Mouse (Mus musculus): ENCODE results near the gene Xpnpep1.

Gene Xpnpep1

GRCm38 (mm10) chr19:53066531-53066930, 26.5 kb upstream of the Xpnpep1 start:
- DNase-seq (ENCODE audit: extremely low spot score, low spot score): no peak

- no peak for DNase-seq (ENCODE audit: extremely low spot score, low spot score)
Measured at GRCm38 (mm10) chr19:53064972-53065361, 25.0 kb upstream of the Xpnpep1 start.

DNA sequence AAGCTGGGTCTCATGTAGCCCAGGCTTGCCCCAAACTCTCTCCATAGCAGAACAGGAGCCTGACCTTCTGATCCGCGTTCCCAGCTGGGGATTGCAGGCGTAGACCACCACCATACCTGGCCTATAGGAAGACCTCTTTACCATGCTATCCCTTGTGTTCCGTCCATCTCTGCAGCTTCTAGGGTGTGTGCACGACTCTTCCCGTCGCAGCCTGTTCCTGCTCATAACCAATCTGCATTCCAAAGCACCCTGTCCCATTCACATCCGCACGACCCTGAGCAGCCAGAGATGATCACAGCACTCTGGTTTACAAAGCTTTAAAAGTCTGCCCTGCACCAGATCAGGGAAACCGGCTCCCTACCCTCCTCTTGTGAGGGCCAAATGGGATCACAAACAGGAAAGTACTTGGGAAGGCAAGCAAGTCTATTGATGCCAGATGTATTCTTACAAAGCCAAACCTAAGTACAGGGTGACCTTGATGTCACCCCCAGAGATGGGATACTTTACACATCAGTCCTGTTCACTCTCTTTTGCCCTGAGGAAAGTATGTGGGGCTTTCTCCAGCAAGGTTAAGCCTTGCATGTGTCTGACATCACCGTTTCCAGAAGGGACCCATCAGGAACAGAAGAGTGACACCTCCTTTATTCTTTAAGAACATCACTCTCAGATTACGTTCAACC, 24.4 kb upstream of the Xpnpep1 start:
- DNase-seq (ENCODE audit: extremely low spot score, low spot score): peak; percentile 43

DNA sequence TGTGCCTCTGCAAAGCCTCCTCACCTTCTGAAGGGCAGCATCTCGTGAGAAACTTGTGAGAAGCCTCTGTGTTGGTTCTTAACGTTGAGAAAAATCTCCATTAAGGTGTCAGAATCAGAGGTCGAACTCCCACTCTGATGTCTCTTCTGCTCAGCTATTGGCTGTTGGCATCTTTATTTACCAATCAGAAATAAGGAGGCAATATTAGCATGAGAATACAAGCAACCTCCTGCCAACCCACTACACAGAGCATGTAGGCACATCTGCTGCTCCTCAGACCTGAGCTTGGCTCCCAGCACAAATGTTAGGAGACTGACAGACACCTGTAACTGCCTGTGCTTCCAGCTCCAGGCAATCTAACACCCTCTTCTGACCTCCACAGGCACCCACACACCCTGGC, 22.0 kb upstream of the Xpnpep1 start:
- no peak for DNase-seq (ENCODE audit: extremely low spot score, low spot score)

GRCm38 (mm10) chr19:53059344-53060111, 19.5 kb upstream of the Xpnpep1 start:
- no peak for DNase-seq (ENCODE audit: extremely low spot score, low spot score)

GRCm38 (mm10) chr19:53058726-53059334, 18.8 kb upstream of the Xpnpep1 start:
- no peak for DNase-seq (ENCODE audit: extremely low spot score, low spot score)

DNA sequence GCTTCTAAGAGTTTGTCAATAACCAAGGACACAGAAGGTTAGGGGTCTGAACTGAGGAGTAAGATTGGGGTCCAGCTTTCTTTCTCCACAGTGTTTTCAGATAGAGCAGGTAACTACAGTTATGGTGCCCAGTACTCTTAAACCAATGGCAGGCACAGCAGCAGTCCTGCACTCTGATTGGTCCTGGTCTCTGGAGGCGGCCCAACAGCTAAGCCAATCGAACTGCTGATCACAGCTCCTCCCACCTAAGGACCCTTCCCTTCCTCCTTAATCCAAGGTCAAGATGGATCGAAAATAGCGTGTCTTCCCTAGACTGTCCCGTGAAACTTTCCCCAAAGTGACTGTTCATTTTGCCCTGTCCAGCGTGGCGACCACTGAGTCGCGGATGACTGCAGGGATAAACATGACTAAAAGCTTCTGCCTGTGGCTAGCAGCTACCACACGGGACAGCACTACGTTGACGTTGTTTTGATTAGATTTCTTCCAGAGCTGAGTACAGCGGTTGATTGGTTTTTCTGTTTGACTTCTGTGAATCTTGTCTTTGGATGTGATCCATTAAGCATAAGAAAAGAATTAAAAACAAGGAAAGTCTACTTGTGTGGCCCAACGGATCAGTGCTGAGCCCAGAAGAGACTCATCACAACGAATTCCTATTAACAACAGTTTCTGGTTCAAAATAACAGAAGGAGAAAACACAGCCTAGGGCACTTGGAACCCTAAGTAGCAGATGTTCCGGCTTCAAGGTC, 18.1 kb upstream of the Xpnpep1 start:
- DNase-seq (ENCODE audit: extremely low spot score, low spot score): no peak

GRCm38 (mm10) chr19:53053355-53053754, 13.3 kb upstream of the Xpnpep1 start:
- no peak for DNase-seq (ENCODE audit: extremely low spot score, low spot score)

DNA sequence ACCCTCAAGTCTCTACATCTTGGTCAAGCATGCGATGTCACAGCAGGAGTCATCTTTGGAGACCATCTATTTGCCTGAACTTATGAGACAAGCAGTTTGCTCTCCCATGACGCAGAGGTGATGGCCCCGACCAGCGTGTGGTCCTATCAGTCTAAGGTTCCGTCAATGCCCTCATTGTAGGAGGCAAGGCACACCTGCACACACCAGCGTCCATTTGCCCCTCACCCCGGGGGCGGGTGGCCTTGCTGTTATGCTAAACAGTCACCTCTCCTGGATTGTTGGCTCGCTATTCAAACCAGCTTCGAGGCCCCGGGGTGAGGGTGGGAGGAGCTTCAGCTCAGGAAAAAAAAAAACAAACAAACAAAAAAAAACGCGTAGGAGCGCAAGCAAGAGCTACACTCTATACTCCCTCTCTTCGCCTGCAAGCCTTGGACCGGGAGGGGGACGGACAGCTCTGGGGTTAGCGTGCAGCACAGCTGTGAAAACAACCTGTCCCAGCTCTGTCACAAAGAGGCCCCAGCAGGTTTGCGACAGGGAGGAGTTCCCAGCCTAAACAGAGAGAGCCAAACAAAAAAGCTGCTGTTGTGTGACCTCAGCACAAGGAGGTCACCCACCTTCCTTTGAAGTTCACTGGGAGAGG, 12.1 kb upstream of the Xpnpep1 start:
- DNase-seq (ENCODE audit: extremely low spot score, low spot score): peak; percentile 64

- peak; percentile 45 for DNase-seq (ENCODE audit: extremely low spot score, low spot score)
Measured at GRCm38 (mm10) chr19:53051288-53051985, 11.4 kb upstream of the Xpnpep1 start.

DNA sequence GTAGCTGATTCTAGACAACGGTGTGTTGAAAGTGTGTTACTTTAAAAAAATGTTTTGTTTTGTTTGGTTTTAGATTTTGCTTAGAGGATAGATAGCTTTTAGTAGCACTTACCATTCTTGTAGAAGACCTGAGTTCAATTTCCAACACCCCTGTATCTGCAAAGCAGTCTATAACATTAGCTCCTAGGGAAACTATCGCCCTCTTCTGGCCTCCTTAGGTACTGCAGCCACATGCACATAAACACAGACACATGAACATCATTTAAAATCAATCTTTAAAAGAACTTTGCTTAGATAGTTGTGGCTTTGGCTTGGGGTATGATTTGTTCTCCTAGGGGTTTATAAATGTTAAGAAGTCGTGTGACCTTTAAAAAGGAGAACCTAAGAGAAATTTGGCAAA, 10.1 kb upstream of the Xpnpep1 start:
- no peak for DNase-seq (ENCODE audit: extremely low spot score, low spot score)

GRCm38 (mm10) chr19:53047208-53047607, 7.2 kb upstream of the Xpnpep1 start:
- DNase-seq (ENCODE audit: extremely low spot score, low spot score): no peak

DNA sequence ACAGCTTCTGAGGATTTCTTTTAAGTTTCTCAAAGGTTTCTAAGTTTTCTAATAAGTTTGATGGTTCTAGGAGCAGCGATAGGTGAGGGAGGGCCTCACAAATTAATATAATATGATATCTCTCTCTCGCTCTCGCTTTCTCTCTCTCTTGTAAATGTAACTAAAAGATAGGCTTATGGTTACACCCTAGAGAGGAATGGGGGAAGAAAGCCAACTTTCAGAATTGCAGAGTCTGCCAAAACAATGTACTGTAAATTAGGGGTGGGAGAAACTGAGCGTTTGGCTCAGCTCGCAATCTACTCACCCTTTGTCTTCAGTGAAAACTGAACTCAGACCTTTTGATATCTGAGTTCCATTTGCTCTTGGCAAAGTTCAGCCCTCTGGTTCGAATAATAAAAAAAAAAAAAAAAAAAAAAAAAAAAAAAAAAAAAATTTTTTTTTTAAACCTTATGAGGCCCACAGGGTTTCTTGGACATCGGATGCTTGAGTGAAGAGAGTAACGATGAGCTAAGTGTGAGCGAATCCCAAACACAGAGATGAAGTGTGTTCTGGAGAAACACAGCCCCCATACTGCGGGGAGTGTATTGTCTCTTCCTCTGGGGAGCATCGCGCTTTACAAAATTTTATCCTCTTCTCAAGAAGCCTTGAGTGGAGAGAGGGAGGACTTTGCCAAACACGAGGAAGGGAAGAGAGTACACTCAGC, 3.6 kb upstream of the Xpnpep1 start:
- DNase-seq (ENCODE audit: extremely low spot score, low spot score): no peak

GRCm38 (mm10) chr19:53041570-53041969, 1.6 kb upstream of the Xpnpep1 start:
- no peak for DNase-seq (ENCODE audit: extremely low spot score, low spot score)

GRCm38 (mm10) chr19:53041133-53041510, 1.1 kb upstream of the Xpnpep1 start:
- DNase-seq (ENCODE audit: extremely low spot score, low spot score): no peak

DNA sequence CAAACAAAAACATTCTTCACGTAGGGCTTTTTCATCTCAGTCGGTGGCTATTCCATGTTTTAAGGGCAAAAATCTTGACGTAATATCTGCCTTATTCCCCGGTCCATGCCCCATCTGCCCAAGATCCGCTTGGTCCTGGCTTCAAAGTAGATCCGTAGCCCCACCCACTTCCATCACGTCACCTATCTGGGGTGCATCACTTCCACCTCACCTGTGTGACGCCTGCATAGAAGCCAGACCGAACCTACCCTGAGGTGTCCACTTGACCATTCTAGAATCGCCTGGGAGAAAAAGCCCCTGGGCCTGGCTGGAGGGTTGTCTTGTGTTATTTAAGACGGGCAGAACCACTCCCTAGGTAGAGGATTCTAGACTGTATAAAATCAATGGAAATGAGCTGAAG, 924 bp downstream of the Xpnpep1 start:
- no peak for DNase-seq (ENCODE audit: extremely low spot score, low spot score)

GRCm38 (mm10) chr19:53038435-53038938, 1.5 kb downstream of the Xpnpep1 start:
- DNase-seq (ENCODE audit: extremely low spot score, low spot score): peak; percentile 100

- no peak for DNase-seq (ENCODE audit: extremely low spot score, low spot score)
Measured at GRCm38 (mm10) chr19:53037925-53038419, 2.0 kb downstream of the Xpnpep1 start.

- DNase-seq (ENCODE audit: extremely low spot score, low spot score): no peak
Measured at GRCm38 (mm10) chr19:53033159-53033943, 6.7 kb downstream of the Xpnpep1 start.
